Mouse (Mus musculus): ENCODE results near the gene Tcea3. TPM values are rescaled to one million over a fixed set of nuclear protein-coding genes. Genes with fewer than 3 reads are reported as not detected.

The Tcea3 gene
- total and polyA plus RNA-seq, 2 experiments from 2014 or later, result 0.66 to 3.1 TPM

GRCm38 (mm10) chr4:136284455-136284854 is 36.9 kb downstream of the Tcea3 start, which contains the start of gene Zfp46:
Zfp46 (plus strand) TSS chr4:136284683.
- WGBS, result 17% methylated on average over 5 of the region's 5 CpGs
- Histone ChIP-seq H3K4me2 (ENCODE audit: low read depth, low read length, poor library complexity, severe bottlenecking) (peak within 1 kb of the TSS; percentile 61), H3K4me1 (ENCODE audit: insufficient read depth, low read length) (peaks cover 10% of the 10 kb centered on the region; the same call in 1 of the 2 replicates), H3K36me3 (ENCODE audit: insufficient read depth, low read length) (0 out of 2 replicates have a peak, but pooled peaks cover 6% of the 10 kb centered on the region), H3K9ac (replicated peaks; ENCODE audit: low read length, poor library complexity, severe bottlenecking) (peak within 1 kb of the TSS; percentile 54), H3K9me3 (ENCODE audit: low read length) (no peaks in the 10 kb centered on the region), H3K27me3 (ENCODE audit: insufficient read depth, low read length) (no peaks in the 10 kb centered on the region), H3K4me3 (ENCODE audit: low read depth, low read length) (peak within 1 kb of the TSS; percentile 72), H3K27ac (ENCODE audit: low read depth, low read length) (peak within 1 kb of the TSS; percentile 93)
- DNase-seq (ENCODE audit: low spot score) (peak; percentile 89), ATAC-seq (ENCODE audit: low FRiP score) (no peak)
- peak; percentile 7; the same call in 1 of the 2 replicates for TF ChIP-seq CTCF (IDR thresholded peaks at IDR 0.05)

- Histone ChIP-seq H3K36me3 (ENCODE audit: insufficient read depth, low read length) (0 out of 2 replicates have a peak, but pooled peaks cover 6% of the 10 kb centered on the region), H3K4me2 (ENCODE audit: low read depth, low read length, poor library complexity, severe bottlenecking) (peak overlapping the region; percentile 61), H3K9ac (replicated peaks; ENCODE audit: low read length, poor library complexity, severe bottlenecking) (peak overlapping the region; percentile 54), H3K27me3 (ENCODE audit: insufficient read depth, low read length) (no peaks in the 10 kb centered on the region), H3K27ac (ENCODE audit: low read depth, low read length) (peak overlapping the region; percentile 93), H3K4me3 (ENCODE audit: low read depth, low read length) (peak overlapping the region; percentile 72), H3K9me3 (ENCODE audit: low read length) (no peaks in the 10 kb centered on the region), H3K4me1 (ENCODE audit: insufficient read depth, low read length) (peaks cover 10% of the 10 kb centered on the region; the same call in 1 of the 2 replicates)
- DNase-seq (ENCODE audit: low spot score) (no peak), ATAC-seq (ENCODE audit: low FRiP score) (peak; percentile 1; the same call in 1 of the 2 replicates)
- no peak for TF ChIP-seq CTCF (IDR thresholded peaks at IDR 0.05)
- 12% methylated on average over 6 of the region's 6 CpGs for WGBS
Measured at GRCm38 (mm10) chr4:136284891-136285290, 37.4 kb downstream of the Tcea3 start.

GRCm38 (mm10) chr4:136285348-136285810 is 37.9 kb downstream of the Tcea3 start:
- H3K4me3 ChIP-seq (ENCODE audit: low read depth, low read length), result peak overlapping the region; percentile 72
- under 1% methylated on average over 25 of the region's 25 CpGs for WGBS
- peak overlapping the region; percentile 93 for H3K27ac ChIP-seq (ENCODE audit: low read depth, low read length)
- no peaks in the 10 kb centered on the region for H3K9me3 ChIP-seq (ENCODE audit: low read length)
- H3K4me2 ChIP-seq (ENCODE audit: low read depth, low read length, poor library complexity, severe bottlenecking), result peak overlapping the region; percentile 61
- H3K27me3 ChIP-seq (ENCODE audit: insufficient read depth, low read length), result no peaks in the 10 kb centered on the region
- TF ChIP-seq CTCF (IDR thresholded peaks at IDR 0.05), result peak; percentile 15; the same call in 1 of the 2 replicates
- ATAC-seq (ENCODE audit: low FRiP score) (peak; percentile 91), DNase-seq (ENCODE audit: low spot score) (peak; percentile 98)
- H3K9ac ChIP-seq (replicated peaks; ENCODE audit: low read length, poor library complexity, severe bottlenecking), result peak overlapping the region; percentile 54
- peaks cover 10% of the 10 kb centered on the region; the same call in 1 of the 2 replicates for H3K4me1 ChIP-seq (ENCODE audit: insufficient read depth, low read length)
- H3K36me3 ChIP-seq (ENCODE audit: insufficient read depth, low read length), result peaks cover 11% of the 10 kb centered on the region; the same call in 1 of the 2 replicates

- Histone ChIP-seq H3K36me3 (ENCODE audit: insufficient read depth, low read length) (peaks cover 13% of the 10 kb centered on the region; the same call in 1 of the 2 replicates), H3K27ac (ENCODE audit: low read depth, low read length) (peak overlapping the region; percentile 93), H3K4me1 (ENCODE audit: insufficient read depth, low read length) (peaks cover 10% of the 10 kb centered on the region; the same call in 1 of the 2 replicates), H3K4me2 (ENCODE audit: low read depth, low read length, poor library complexity, severe bottlenecking) (peak overlapping the region; percentile 70), H3K9ac (replicated peaks; ENCODE audit: low read length, poor library complexity, severe bottlenecking) (peak overlapping the region; percentile 79), H3K9me3 (ENCODE audit: low read length) (no peaks in the 10 kb centered on the region), H3K27me3 (ENCODE audit: insufficient read depth, low read length) (no peaks in the 10 kb centered on the region), H3K4me3 (ENCODE audit: low read depth, low read length) (peak overlapping the region; percentile 72)
- DNase-seq (ENCODE audit: low spot score) (peak; percentile 98), ATAC-seq (ENCODE audit: low FRiP score) (peak; percentile 85)
- TF ChIP-seq CTCF (IDR thresholded peaks at IDR 0.05), result no peak
- WGBS, result 0% methylated on average over 29 of the region's 29 CpGs
Measured at GRCm38 (mm10) chr4:136285811-136286371, 38.4 kb downstream of the Tcea3 start.

- Histone ChIP-seq H3K4me2 (ENCODE audit: low read depth, low read length, poor library complexity, severe bottlenecking) (no peak overlapping the region), H3K36me3 (ENCODE audit: insufficient read depth, low read length) (peaks cover 31% of the 10 kb centered on the region), H3K9ac (replicated peaks; ENCODE audit: low read length, poor library complexity, severe bottlenecking) (no peak overlapping the region), H3K9me3 (ENCODE audit: low read length) (no peaks in the 10 kb centered on the region), H3K27me3 (ENCODE audit: insufficient read depth, low read length) (no peaks in the 10 kb centered on the region), H3K4me1 (ENCODE audit: insufficient read depth, low read length) (no peaks in the 10 kb centered on the region; the same call in 1 of the 2 replicates), H3K4me3 (ENCODE audit: low read depth, low read length) (no peak overlapping the region), H3K27ac (ENCODE audit: low read depth, low read length) (no peak overlapping the region)
- ATAC-seq (ENCODE audit: low FRiP score) (no peak), DNase-seq (ENCODE audit: low spot score) (no peak)
- 38% methylated on average over 66 of the region's 66 CpGs for WGBS
- 0 out of 2 replicates have a peak, but pooled peaks have one; percentile 9 for TF ChIP-seq CTCF (IDR thresholded peaks at IDR 0.05)
Measured at GRCm38 (mm10) chr4:136289918-136290780, 42.6 kb downstream of the Tcea3 start.

Measured in midbrain, postnatal 0 days (tissue).